Mouse (Mus musculus) lung, postnatal 0 days (tissue): ENCODE measurements around the gene Rad51.

Experiments used
- CTCF ChIP-seq: IDR thresholded peaks from 2 replicates; pipeline ENCODE4 v1.5.1; 2016; ENCODE audit warnings: antibody characterized with exemption, mild to moderate bottlenecking
- EP300 ChIP-seq: IDR thresholded peaks from 2 replicates; pipeline ENCODE4 v1.6.1; 2016; ENCODE audit warnings: antibody characterized with exemption, mild to moderate bottlenecking, control low read depth

DNA sequence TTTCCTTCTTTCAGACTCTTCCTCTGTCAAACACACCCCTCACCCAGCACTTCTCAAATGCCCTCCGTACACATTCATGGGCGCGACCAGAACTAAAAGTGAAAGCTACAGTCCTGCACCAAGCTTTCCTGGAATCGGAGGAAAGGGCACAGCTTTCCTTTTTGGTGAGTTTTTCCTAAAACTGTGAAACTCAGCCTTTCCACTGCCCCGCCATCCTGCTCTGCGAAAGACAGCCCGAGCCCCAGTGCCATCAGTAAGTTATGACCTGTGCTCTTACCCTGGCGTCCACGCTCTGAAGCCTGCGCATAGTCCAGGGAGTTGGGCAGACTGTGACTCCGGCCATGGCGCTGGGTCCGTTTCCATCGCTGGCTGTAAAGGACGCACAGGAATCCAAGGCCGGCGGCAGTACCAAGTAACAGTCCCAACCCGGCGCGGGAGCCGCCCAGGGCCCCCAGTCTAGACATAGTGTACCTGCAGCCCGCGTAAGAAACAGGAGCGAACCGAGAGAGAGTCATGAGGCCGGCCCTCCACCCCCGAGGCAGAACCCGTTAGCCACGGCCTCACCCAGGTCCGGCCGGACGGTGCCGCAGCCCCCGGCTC, 43.6 kb downstream of the Rad51 start:
- TF ChIP-seq EP300 (no peak), CTCF (no peak)
